Mouse (Mus musculus) thymus, adult 2 months (tissue): ENCODE measurements at regions not wholly inside any gene's neighbourhood (a gene's known extent, or its start where the extent isn't known, plus 50 kb on each side); places are given as distances from the start of the nearest gene placed in this dataset.

ENCODE experiments used
- CTCF ChIP-seq: fragments of 200-500 bp; IDR thresholded peaks from 2 replicates; pipeline ENCODE4 v1.5.1; 2012; ENCODE audit warnings: mild to moderate bottlenecking, control low read depth, low read length, moderate library complexity, borderline replicate concordance; ENCODE audit not compliant: control insufficient read depth, poor library complexity, insufficient read depth; ENCODE audit errors: extremely low read depth
- POLR2A ChIP-seq: fragments of 200-500 bp; IDR thresholded peaks from 2 replicates; pipeline ENCODE4 v1.6.1; 2012; ENCODE audit warnings: mild to moderate bottlenecking, low read length, control low read depth, moderate library complexity; ENCODE audit not compliant: control insufficient read depth, poor library complexity, insufficient read depth; ENCODE audit errors: extremely low read depth

GRCm38 (mm10) chr2:105611651-105612050 lies 57.0 kb upstream of the Pax6 start:
- TF ChIP-seq CTCF (no peak), POLR2A (no peak)
